Mouse (Mus musculus) bone marrow, adult 2 months (tissue): ENCODE data around the gene 1700007K13Rik.

Experiments
- CTCF ChIP-seq: fragments of 200-500 bp; IDR thresholded peaks from 2 replicates; pipeline ENCODE4 v1.5.1; 2011; ENCODE audit warnings: low read length, control low read depth; ENCODE audit not compliant: control insufficient read depth, insufficient read depth
- POLR2A ChIP-seq: fragments of 200-500 bp; IDR thresholded peaks from 2 replicates; pipeline ENCODE4 v1.6.1; 2011; ENCODE audit warnings: low read depth, mild to moderate bottlenecking, control low read depth, low read length, borderline replicate concordance; ENCODE audit not compliant: control insufficient read depth

DNA sequence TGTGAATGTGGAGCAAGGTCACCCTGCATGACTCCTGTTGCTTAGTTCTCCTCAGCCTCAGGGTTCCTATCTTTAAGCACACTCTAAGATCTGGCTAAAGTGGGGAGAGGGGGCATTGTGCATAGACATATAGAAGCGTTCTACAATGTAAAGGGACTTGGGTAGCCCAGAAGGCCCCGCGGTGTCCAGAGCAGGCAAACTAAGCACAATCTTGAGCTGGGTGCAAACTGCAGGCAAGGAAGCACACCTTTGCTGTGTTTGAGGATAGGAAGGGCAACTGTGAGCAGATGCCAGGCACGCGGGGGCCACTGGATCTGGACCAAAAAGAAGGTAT, 20.0 kb downstream of the 1700007K13Rik start:
- TF ChIP-seq CTCF, result no peak
- no peak for TF ChIP-seq POLR2A
